Mouse (Mus musculus): ENCODE measurements at regions not wholly inside any gene's neighbourhood (a gene's known extent, or its start where the extent isn't known, plus 50 kb on each side); places are given as distances from the start of the nearest gene placed in this dataset.

DNA sequence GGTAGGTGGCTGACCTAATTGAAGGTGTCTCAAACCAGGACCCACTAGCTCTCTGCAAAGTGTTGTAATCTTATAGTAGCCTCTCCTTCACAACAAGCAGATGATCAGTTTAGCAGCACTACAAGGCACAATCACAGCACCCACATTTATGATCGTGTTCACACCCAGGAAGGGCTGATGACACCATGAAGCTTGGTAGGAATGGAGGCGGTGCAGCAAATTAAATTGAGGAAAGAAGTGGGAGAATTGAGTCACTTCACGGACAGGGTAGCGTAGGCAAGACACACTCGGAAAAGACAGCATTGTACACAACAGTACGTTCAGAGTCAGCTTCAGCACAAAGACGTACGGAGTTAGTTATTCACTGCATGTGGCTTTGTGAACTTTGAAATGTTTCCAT lies 94.4 kb upstream of the Serp2 start:
- in situ Hi-C loops (cut with MboI, MseI): loop anchor here (10.0 kb wide), 1 partner anchor 1256 kb away; no protein-coding TSS in a partner anchor

DNA sequence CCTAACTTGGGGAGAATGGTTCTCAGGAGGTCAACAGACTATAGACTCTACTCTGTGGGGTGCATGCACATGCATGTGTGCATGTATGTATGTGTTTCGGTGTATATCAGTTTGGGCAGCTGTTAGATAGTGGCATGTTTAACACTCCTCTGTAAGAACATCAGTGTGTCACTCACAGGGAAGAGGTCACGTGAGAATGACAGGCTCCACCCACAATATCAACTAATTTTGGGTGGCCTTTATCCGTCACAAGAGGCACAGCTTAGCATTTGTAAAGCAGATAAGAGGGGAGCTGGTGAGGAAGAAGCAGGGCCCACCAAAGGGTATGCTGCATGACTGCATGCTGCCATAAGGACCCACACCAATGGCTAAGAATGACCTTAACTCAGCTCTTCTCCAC lies 93.2 kb upstream of the Serp2 start:
- in situ Hi-C loops (cut with MboI, MseI): loop anchor here (10.0 kb wide), 1 partner anchor 1255 kb away; no protein-coding TSS in a partner anchor

DNA sequence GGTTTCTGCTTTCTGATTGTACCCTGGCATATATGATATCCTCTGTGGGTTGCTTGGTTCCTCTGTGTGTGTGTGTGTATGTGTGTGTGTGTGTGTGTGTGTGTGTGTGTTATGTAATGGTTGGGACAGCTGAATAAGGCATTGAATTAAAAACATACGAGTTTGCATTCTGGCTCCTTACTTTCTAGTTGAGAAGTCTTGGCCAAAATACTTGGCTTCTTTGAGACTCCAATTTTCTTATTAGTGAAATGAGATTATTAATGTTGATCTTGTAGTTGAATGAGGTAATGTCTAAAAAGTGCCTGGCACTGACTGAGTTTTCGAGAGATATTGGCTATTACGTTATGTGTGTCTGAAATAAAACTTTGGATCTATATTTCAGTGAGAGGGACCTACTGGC lies 88.0 kb upstream of the Serp2 start:
- in situ Hi-C loops (cut with MboI, MseI): no loop called here

- in situ Hi-C loops (cut with MboI, MseI): no loop called here
These were observed 85.3 kb upstream of the Serp2 start for GRCm38 (mm10) chr14:76641752-76642529.

- in situ Hi-C loops (cut with MboI, MseI): no loop called here
These were observed 76.5 kb upstream of the Serp2 start for GRCm38 (mm10) chr14:76633170-76633569.

- in situ Hi-C loops (cut with MboI, MseI): no loop called here
These were observed 76.1 kb upstream of the Serp2 start for GRCm38 (mm10) chr14:76632763-76633162.

DNA sequence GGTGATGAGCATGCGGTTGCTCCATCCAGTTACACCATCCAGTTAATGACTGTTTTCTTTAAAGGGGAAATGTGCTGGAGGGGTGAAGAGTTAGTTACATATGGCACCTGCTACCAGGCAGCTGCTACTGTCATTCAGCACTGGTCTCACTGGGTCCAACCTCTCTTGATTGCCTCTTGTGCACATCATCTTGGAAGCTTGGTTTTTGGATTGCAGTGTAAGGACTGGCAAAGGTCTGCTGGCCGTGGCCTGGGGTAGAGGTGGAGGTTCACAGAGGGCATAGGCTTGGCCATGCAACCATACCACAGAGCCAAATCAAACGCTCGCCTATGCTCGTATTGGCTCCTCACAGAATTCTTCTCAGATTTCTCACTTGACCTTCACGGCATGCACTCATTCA lies 75.1 kb upstream of the Serp2 start:
- in situ Hi-C loops (cut with MboI, MseI): no loop called here

DNA sequence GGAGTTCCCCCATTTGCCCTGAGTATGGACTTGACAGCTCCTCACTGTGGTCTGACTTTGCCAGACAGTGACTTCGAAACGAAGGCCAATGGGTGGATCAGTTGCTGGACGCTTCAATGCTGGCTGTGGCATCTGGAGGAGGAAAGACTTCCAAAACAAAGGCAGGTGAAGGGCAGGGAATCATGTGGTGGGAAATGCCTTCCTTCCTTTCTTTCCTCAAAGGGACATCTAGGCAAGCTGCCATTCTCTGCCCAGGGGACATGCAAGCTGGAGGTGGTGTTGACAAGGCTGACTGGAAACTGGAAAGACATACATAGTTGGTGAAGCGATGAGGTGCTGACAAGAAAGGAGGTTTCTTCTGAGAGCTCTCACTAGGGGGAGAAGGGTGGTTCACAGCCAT lies 74.5 kb upstream of the Serp2 start:
- in situ Hi-C loops (cut with MboI, MseI): no loop called here

DNA sequence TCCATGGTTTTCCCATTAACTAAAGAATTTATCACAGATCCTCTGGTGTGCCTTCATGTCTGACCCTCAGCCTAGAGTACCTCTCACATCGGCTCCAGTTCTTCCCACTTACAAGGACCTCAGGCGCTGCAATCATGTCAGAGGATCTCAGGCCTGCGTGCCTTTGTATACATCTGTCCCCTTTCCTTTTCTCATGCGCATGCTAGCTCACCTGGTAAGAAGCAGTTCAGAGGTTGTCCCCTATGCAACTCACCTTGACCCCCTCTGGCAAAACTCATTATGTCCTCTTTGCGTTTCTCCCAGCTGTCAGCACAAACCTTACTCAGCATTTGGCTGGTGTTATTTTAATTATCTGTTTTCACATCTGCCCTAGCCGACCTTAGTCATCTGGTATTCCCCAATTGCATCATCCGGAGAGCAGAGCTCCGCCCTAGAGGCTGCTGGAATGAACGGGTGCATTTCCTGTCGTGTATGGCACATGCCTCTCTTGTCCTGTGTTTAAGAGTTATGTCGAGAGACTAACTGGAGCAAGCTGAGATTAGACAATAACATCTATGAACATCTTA lies 73.3 kb upstream of the Serp2 start:
- in situ Hi-C loops (cut with MboI, MseI): no loop called here

GRCm38 (mm10) chr14:76628182-76628892 lies 71.6 kb upstream of the Serp2 start:
- in situ Hi-C loops (cut with MboI, MseI): no loop called here

DNA sequence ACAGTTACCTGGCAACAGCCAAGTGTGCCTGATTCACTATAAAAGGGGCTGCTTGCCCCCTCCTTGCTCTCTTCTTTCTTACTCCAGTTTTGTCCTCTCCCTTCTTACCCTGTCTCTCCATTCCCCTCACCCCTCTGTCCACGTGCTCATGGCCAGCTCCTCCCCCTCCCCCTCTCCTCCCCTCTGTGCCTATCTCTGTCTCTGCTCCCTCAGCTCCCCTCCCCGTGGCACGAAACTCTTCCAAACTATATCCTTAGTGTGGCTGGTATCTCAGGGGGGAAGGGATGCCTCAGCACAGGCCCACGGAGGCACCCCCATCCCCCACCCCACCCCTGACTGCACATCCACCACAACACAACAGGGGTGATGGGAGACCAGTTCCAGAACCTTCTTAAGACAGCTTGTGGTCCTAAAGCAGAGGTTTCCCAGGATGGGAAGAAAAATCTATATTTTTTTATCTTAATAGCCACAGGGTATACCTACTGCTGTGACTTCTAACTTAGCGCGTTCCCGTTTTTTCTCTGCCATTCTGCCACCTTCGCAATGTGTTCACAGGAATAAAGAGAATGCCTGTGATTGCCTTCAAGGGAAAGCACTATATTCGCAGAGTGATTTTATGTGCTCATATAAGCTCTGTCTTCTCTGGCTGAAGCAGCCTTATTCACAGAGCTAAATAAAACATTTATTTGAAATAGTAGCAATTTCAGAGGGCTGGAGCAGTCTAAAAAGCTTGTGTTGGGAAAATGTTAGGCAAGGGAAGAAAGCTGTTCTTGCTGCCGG lies 69.1 kb upstream of the Serp2 start:
- in situ Hi-C loops (cut with MboI, MseI): no loop called here

DNA sequence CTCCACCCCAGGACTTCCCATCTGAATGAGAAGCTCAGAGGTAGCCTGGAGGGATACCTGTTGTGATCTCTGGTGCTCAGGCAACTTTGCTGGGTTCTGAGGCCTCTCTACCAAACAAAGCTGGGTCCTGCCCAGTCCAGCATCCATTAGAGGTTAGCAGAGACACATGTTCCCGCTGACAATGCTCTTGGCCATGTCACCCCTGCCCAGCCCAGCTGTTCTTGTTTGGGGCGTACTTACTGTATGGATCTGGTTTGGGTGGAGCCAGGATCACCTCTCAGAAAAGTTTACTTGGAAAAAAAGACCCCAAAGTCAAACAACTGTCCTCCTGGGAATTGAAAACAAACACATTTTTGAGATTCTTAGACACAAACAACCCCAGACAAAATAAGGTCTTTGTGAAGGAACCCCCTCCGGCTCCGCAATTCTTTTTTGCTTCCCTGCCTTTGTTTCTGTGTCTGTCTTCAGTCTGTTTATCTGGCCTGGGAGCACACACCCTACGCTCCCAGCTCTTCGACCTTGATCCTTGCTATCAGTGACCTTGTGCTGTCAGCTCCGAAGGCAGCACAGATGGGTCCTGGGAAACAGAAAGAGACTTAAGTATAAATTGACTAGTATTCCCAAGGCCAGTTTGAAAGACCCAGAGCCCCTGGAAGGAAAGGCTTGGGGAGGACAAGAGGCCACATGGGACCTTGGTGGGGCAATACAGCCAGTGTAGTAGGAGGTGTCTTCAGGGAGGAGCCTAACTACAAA lies 68.1 kb upstream of the Serp2 start:
- in situ Hi-C loops (cut with MboI, MseI): no loop called here

- in situ Hi-C loops (cut with MboI, MseI): no loop called here
These were observed 66.8 kb upstream of the Serp2 start for GRCm38 (mm10) chr14:76623371-76623988.

GRCm38 (mm10) chr14:76622634-76623291 lies 66.1 kb upstream of the Serp2 start:
- in situ Hi-C loops (cut with MboI, MseI): no loop called here

DNA sequence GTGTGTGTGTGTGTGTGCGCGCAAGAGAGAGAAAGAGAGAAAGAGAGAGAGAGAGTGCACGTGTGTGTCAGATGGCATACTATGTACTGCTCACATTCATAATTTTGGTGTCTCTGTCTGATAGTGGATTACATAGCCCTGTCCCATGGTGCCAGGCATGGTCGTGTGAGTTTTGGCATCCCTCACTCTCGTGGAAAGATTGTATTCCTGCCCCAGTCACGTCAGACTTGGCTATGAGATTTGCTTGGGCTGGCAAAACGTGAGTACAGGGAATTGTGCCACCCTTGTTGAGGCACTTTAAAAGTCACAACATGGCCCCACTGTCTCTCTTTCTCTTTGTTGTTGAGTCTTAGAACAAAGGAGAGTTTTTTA lies 62.3 kb upstream of the Serp2 start:
- in situ Hi-C loops (cut with MboI, MseI): no loop called here

GRCm38 (mm10) chr14:76618331-76619037 lies 61.8 kb upstream of the Serp2 start:
- in situ Hi-C loops (cut with MboI, MseI): no loop called here

DNA sequence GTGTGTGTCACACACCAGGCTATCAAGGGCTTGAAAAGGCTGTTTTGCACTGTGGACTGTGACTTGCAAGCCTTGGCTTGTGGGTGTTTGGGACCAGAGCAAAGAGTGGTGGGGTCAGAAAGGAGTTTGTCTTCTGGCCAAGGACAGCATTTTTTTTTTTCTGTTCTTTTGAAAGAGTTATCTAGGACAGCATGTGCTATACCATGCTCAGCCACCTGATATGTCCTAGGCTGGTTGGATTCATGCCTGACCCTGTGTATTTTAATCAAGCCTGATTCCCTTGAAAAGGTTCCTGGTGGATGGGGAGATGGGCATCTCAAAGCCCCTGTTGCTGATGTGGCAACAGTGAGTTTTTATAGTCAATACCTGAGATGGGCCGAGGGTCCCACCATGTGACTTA lies 61.2 kb upstream of the Serp2 start:
- in situ Hi-C loops (cut with MboI, MseI): no loop called here

DNA sequence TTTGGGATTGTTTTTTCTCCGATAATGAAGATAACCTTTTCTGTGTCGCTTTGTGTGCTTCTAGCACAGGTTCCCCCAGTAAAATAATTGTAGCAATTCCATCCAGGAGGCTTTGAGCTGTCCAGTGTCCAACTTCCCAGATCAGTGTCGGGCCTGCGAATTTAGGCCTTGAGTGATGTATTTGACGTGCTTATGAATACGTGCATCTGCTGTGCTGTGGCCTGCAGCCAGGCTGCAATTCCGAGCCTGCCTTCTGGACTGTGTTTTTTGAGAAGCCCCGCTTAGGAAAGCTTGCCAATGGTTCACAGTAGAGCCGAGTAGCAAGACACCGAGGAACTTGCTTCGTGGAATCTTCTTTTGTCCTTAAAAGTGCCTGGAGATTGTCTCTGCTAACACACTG lies 60.8 kb upstream of the Serp2 start:
- in situ Hi-C loops (cut with MboI, MseI): no loop called here

- in situ Hi-C loops (cut with MboI, MseI): no loop called here
These were observed 59.6 kb upstream of the Serp2 start for GRCm38 (mm10) chr14:76616367-76616683.

All from regulatory T cell (primary cell).